Mouse (Mus musculus) left cerebral cortex, postnatal 14 days (tissue): Measurements from ENCODE around the gene Ctbs. TPM values are rescaled to one million over a fixed set of nuclear protein-coding genes. Genes with fewer than 3 reads are reported as not detected.

Source experiments
- DNase-seq, 2 experiments: peaks; one replicate each; pipeline ENCODE4 v3.0.0; 2021 to 2022; ENCODE audit warnings: low spot score in 2 of 2, mixed read lengths in 1 of 2
- intact Hi-C: fragments of 180-260 bp; cut with DNase I; formaldehyde crosslinking; loops from one replicate; pipeline ENCODE4 v1.15.1; 2025
- total RNA-seq, 2 experiments: library from RNA; stranded (reverse); gene quantifications; 2 replicates each; pipeline ENCODE4 v1.2.3; 2021

Gene Ctbs
- total RNA-seq, 2 experiments from 2014 or later: 6.3 to 7.2 TPM

DNA sequence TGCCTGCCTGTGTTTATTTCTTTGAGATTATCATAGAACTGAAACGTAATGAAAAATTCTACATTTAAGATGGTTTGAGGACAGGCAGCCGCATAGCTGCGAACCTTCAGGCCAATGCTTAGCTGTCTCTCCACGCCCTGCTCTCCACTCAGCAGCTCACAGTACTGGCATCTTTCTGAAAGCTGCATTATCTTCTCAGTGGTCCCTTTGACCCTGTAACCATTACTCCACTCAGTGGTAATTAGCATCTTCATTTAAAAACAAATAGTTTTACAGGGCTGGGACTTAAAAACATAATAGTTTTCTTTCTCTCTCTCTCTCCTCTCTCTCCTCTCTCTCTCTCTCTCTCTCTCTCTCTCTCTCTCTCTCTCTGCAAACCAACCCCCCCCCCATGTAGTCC lies 23.1 kb downstream of the Ctbs start:
- intact Hi-C loops: no loop called here
- DNase-seq: no peak

GRCm38 (mm10) chr3:146473741-146474140 lies 24.1 kb downstream of the Ctbs start:
- no peak for DNase-seq
- intact Hi-C loops: no loop called here

DNA sequence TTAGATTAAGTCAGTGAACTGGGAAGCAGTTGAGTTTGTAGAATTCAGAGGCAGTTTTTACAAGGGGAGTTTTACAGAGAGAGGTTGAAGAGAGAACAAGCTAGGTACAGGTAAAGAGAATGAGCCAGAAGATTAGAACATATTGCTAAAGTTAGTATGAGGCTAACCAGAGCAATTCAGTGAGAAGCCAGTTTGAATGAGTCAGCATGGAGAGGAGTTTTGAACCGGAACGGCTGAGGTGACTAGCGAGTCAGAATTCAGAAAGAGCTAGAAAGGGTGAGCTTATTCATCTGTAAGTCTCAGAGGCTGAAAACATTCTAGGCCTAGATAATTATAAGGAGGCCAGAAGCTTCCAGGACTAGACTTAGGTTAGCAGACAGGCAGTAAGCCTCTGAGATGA lies 24.8 kb downstream of the Ctbs start:
- no peak for DNase-seq
- intact Hi-C loops: no loop called here

DNA sequence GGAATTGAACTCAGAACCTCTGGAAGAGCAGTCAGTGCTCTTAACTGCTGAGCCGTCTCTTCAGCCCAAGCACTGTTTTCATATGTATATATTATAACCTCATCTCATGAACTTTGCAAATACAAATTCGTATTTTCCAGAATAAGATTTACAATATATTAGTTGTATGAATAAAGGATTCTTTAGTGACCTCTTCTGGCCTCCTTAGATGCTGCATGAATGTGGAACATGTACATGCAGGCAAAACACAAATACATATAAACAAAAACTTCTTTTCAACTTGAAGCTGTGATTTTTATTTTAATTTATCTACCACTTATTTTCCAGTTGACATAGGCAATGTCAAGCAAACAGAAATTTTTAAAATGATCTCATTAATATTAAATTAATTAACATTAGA lies 32.4 kb downstream of the Ctbs start:
- intact Hi-C loops: loop anchor here (5.0 kb wide), 1 partner anchor 135 kb away; no protein-coding TSS in a partner anchor
- DNase-seq: no peak

DNA sequence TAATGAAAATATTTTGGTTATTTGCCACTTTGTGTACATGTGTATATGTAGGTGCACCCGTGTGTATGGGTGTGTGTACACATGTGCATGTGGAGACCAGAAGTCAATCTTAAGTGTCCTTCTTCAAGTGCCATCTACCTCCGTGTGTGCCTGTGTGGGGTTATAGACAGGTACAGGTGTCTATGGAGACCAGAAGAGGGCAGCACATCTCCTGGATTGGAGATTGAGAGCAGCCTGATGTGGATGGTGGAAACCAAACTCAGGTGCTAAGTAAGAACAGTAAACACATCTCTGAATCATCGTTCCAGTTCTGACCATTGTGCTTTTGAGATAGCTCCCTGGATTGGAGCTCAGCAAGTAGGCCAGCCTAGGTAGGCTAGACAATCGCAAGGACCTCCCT lies 36.9 kb downstream of the Ctbs start:
- no peak for DNase-seq
- intact Hi-C loops: no loop called here

DNA sequence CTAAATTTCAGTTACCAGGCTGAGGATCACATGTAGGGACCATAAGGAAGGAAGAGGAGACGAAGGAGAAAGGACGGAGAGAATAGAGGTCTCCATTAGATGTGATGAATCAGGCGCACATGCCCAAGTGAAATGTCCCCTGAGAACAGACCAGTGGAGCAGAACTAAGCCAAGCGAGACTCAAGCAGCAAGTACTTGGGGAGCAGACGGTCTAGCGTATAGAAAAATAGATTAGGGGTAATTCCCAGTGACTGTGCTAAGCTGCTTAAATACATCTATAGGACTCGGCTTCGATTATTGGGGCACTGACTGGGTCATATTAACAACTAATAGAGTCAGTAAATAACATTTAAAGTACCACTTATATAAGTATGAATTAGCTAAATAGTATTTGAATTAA lies 45.3 kb downstream of the Ctbs start:
- DNase-seq: no peak
- intact Hi-C loops: no loop called here

GRCm38 (mm10) chr3:146498989-146499388 lies 49.4 kb downstream of the Ctbs start:
- DNase-seq: no peak
- intact Hi-C loops: no loop called here

GRCm38 (mm10) chr3:146499431-146500002 lies 49.9 kb downstream of the Ctbs start, which contains the start of the genes Spata1 and Gng5:
Gene Spata1 (minus strand): TSS chr3:146499753.
Gene Gng5 (plus strand): TSS chr3:146499807.
- DNase-seq: peak; percentile 48 to 63
- intact Hi-C loops: loop anchor here (10.0 kb wide), 1 partner anchor 315 kb away; no protein-coding TSS in a partner anchor

DNA sequence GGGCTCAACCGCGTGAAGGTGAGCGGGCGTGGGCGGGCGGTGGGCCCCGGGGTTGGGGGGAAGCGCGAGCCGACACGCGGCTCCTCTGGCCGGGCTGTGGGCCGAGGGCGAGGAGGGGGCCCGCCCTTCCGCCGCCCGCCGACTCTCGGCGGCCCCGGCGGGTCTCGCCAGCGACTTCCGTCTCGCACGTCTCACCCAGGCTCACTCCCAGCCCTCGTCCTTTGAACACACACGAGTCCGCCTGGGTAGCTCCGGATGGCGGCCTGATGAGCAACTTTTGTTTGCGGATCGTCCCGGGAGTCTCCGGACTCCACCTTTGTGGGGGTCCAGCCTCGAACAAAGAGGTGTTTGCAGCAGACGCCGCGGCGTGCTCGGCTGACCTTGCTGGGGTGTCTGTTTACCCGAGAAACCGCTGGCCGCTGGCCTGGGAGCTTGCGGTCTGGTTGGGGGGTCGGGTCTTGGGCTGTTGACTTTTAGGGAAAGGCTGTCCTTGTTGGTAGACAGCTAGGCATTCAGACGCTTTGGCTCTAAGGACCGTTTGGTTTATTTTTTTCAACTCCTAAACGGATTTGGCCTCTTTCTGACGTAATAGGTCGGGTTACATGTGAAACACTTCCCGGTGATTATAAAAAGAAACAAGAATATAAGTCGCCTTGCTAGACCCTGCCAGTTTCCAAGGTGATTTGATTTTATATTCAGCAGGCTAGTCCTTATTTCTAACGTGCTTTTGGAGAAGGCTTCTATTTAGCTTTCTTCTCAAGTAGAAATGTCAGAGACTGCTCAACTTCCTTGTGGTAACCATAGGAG lies 50.6 kb downstream of the Ctbs start:
- intact Hi-C loops: loop anchor here (10.0 kb wide), 1 partner anchor 315 kb away; no protein-coding TSS in a partner anchor
- DNase-seq: peak in 1 of 2 experiments; percentile 31

DNA sequence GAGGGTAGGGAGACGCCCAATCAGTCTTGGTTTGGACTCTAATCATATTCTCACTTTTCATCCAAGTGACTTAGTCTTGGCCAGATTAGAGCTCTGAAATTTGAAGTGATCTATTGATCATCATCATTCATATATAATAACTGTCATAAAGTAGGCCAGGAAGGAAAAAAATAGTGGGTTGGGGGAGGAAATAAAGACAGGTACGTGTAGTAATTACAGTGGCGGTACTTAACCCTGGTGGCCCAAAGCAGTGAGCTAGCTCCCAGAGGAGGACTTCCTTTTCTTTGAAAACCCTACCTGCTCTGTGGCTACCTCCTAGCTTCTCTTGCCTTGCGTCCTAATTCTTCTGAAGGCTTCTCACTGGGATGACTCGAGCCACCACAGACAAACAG lies 51.2 kb downstream of the Ctbs start:
- DNase-seq: no peak
- intact Hi-C loops: loop anchor here (10.0 kb wide), 1 partner anchor 316 kb away; no protein-coding TSS in a partner anchor

- intact Hi-C loops: loop anchor here (10.0 kb wide), 1 partner anchor 317 kb away; no protein-coding TSS in a partner anchor
- no peak for DNase-seq
Observed at GRCm38 (mm10) chr3:146501601-146502123, 52.1 kb downstream of the Ctbs start.

- intact Hi-C loops: loop anchor here (10.0 kb wide), 1 partner anchor 322 kb away; no protein-coding TSS in a partner anchor
Observed at GRCm38 (mm10) chr3:146506711-146507110, 57.1 kb downstream of the Ctbs start.

More at GRCm38 (mm10) chr3:146506711-146507110, 57.1 kb downstream of the Ctbs start:
- DNase-seq: no peak

Other genes starting within 250 kb of the Ctbs start
- gene Lpar3, start 228.8 kb upstream of the Ctbs start, total RNA-seq: 1 to 10 TPM in 1 of 2 experiments, under 1 TPM in 1; 0.42 to 1.2 TPM
- 100 to 1,000 TPM; 121 to 126 TPM for gene Ssx2ip, start 45.2 kb upstream of the Ctbs start, total RNA-seq
- gene Spata1, start 50.0 kb downstream of the Ctbs start, total RNA-seq: 1 to 10 TPM; 5.0 to 5.5 TPM
- 10 to 100 TPM; 49.7 to 50.1 TPM for gene Gng5, start 50.0 kb downstream of the Ctbs start, total RNA-seq
- 10 to 100 TPM; 13.3 to 14.2 TPM for gene Rpf1, start 71.6 kb downstream of the Ctbs start, total RNA-seq
- gene Uox, start 120.6 kb downstream of the Ctbs start, total RNA-seq: 1 to 10 TPM in 1 of 2 experiments, under 1 TPM in 1; 0.76 to 1.3 TPM
- gene Dnase2b, start 165.8 kb downstream of the Ctbs start, total RNA-seq: not detected
- under 1 TPM; 0.24 to 0.57 TPM for gene 4930503B20Rik, start 201.5 kb downstream of the Ctbs start, total RNA-seq
- not detected for gene Samd13, start 235.8 kb downstream of the Ctbs start, total RNA-seq